Mouse (Mus musculus) lung, postnatal 0 days (tissue): Measurements from ENCODE around the gene Ifna15.

Experiments
- CTCF ChIP-seq: IDR thresholded peaks from 2 replicates; pipeline ENCODE4 v1.5.1; 2016; ENCODE audit warnings: antibody characterized with exemption, mild to moderate bottlenecking
- EP300 ChIP-seq: IDR thresholded peaks from 2 replicates; pipeline ENCODE4 v1.6.1; 2016; ENCODE audit warnings: antibody characterized with exemption, mild to moderate bottlenecking, control low read depth

- TF ChIP-seq CTCF: no peak
- no peak for TF ChIP-seq EP300
These were observed 35.4 kb downstream of the Ifna15 start, which contains the start of gene Ifnb1 for GRCm38 (mm10) chr4:88522674-88523073.
